Mouse (Mus musculus) yolk sac, embryonic 10.5 days (tissue): ENCODE results near the gene Hfe2.

Experiments used
- DNase-seq: peaks from one replicate; pipeline ENCODE4 v3.0.0-alpha.2; 2017; ENCODE audit warnings: low spot score

Gene Hfe2

DNA sequence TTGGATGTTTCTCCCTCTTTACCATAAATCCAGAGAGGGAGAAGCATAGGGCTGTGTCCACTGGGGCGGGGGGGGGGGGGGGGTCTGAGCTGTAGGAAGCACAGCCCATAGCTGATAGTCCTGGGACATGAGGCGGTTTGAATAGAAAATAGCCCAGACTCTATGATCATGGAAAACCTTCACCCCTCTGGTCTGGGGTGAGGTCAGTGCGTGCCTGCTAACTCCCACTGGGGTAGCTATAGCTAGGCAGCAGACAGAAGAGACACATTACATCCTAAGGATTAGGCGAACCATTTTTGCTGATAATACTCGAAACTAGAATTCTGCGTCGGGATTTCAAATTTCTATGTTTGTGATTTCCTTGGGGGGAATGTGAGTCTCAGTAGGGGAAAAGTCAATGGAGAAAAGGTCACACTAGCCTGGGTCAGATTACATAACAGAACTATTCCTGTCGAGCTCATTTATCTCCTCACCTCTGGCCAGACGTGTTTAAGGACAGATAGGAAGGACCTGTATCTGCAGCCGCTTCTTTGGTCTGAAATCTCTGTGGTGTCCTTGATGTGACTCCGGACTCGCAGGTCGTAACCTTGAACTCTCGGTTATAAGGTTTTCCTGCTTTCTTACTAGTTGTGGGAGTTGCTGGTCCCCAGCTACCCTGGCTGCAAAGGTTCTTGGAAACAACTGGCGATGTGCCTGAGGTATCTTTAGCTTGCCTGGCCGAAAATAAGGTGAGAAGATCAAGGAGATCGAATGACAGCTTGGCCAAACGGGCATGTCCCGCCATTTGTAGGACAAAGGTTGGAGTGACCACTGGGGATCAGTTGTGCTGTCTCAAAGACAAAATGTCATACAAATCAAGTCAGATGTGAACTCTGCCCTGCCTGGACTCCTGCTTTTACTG, 48.9 kb downstream of the Hfe2 start:
- DNase-seq, result no peak

DNA sequence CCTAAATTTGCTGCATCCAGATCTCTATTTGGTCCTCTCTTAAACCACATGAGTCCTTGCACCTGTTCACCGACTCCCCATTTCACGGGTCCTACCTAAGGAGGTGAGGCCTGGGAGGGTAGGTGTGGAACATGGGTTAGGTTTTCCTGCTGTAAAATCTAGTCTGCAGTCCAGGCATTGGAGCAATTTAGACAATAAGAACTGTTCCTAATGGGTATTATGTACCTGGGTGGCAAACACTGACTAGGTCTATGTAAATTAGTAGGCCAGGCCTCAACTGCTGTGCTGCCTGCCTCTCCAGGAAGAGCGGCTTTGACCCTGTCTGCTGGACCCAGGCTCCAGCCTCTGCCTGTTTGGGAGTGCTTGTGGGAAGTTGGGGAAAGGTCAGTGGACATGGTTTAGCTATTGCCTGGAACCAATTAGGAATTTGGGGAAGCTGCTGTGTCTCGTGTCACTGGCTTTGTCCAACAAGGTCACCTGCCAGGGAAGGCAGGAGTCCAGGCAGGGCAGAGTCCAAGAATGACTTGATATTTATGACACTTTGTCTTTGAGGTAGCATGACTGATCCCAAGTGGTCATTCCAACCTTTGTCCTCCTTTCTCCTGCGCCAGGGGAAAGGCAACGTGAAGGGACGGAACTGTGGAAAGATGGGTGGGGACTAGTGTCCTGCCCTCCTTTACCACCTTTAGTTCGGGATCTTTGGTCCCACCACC, 50.5 kb downstream of the Hfe2 start:
- peak; percentile 76 for DNase-seq

DNA sequence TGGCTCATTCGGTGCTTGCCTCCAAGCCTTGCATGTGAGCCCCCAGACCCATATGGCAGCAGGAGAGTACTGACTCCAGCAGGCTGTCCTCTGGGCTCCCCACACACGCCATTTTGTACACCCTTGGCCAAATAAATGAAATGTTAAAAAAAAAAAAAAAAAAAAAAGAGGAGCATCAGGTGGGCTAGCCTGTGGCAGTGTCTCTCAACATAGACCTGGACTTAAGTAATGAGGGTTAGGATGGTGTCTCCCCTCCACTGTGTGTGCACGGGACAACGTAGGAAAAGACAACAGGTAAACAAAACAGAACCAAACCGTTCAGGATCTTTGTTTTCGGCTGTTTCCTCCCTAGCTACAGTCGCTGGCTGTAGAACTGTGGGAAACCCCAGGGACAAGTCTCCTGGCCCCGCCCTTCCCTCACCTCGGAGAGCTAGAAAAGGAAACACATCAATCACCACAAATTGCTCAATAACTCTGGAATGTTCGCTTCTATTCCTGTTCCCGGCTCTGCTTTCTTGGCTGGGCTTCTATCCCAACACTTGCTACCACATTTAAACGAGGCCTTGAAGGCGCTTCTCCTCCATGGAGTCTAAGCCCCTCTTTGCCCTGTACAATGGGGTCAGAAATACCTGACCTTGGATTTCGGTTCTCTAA, 51.2 kb downstream of the Hfe2 start:
- peak; percentile 76 for DNase-seq

DNA sequence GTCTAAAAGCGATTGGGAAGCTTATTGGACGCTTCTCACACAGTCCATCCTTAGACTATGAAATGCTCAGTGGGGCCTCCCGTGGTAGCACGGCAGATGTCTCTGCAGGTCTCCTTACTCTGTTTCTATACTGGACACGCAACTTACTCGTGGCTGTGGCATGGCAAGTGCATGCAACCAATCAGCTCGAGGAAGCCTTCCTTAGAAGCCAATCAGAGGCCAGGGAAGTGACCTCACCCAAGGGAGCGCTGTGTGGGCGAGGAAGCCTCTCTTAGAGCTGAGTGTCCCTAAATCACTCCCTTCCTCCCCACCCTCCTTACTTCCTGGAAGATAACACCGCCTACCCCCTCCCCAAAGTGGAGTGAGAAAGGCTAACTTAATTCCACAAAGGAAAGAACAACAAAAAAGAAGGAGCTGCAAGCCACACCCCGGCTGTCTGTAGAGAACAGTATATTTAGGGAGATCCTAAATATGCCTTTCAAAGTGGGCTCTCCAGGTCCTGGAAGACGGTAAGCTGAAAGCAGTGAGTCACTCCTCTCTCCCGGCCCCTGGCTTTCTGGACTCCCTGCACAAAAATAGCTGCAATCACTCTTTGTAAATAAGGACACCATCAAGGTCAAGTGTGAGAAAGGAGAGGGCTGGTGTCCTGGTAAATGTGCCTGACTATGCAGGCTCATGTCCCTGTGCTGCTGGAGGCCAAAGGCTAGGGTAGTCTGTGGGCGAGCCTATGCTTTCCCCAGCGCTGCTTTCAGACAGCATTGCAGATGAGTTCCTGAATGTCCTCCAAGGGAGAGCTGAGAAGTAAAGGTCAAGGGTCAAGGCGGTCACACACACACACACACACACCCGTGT, 51.9 kb downstream of the Hfe2 start, which contains the start of gene Gm16253:
Gm16253 (plus strand) TSS at position 295 of the 852 bp plus-strand sequence.
- DNase-seq, result peak; percentile 91

DNA sequence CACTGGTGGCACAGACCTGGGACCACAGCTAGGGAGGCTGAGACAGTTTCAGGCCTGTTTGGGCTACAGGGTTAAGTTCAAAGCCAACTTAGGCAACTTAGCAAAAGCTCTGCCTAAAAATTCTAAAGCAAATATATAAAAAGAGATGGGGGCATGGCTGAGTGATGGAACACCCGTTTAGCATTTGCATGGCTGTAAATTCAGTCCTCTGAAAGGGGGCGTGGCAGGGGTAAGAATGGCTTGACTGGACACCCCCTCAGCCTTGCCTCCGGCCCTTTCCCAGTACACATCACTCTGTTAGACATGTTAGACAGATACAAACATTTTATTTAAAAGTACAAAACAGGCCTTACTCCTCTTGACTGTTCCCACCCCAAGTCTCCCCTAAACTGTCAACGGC, 52.6 kb downstream of the Hfe2 start:
- no peak for DNase-seq
